Mouse (Mus musculus): ENCODE measurements at regions not wholly inside any gene's neighbourhood (a gene's known extent, or its start where the extent isn't known, plus 50 kb on each side); places are given as distances from the start of the nearest gene placed in this dataset.
"Not testable (repeated sequence)": the region's sequence is repeated elsewhere in the genome, so short reads cannot be mapped to it uniquely, and the experiment has no call there.

GRCm38 (mm10) chr9:4214571-4214970, 94.7 kb downstream of the Aasdhppt start:
- not testable (repeated sequence) for TF ChIP-seq CTCF (IDR thresholded peaks at IDR 0.05); EP300 (IDR thresholded peaks at IDR 0.05; ENCODE audit: insufficient read depth, low read depth, low read length)
